Mouse (Mus musculus): ENCODE data around the gene Zfp867. TPM values are rescaled to one million over a fixed set of nuclear protein-coding genes. Genes with fewer than 3 reads are reported as not detected.

Gene Zfp867
- polyA plus RNA-seq, 1 experiment from 2014 or later = 6.0 TPM

DNA sequence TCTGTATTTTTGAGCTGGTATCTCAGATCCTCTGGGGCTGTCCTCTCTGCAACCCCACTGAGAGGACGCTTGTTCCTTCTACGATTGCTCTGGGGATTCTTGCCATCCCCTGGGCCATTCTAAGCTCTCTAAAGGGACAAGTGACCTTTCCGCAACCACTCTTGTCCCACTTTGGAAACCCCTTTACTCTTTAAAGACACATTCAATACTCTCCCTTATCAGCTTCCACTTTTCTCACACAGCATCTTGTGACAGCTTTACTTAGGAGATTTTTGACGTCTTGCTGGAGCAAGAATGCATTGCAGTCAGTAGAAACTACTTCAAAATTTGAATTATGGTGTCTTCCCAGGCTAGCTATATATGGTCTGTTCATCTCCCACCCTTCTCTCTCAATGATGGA, 21.2 kb downstream of the Zfp867 start, which contains the start of gene Snap47:
Gene Snap47, minus strand, starts transcription at position 101 of the 400 bp plus-strand sequence.
- Histone ChIP-seq H3K4me3 (replicated peaks) (peak within 1 kb of the TSS; percentile 65), H3K27ac (peak within 1 kb of the TSS; percentile 87), H3K9me3 (no peaks in the 10 kb centered on the region), H3K4me2 (peak within 1 kb of the TSS; percentile 80), H3K4me1 (peaks cover 16% of the 10 kb centered on the region; the same call in 1 of the 2 replicates), H3K27me3 (replicated peaks) (no peaks in the 10 kb centered on the region), H3K9ac (peak within 1 kb of the TSS; percentile 80), H3K36me3 (peaks cover 26% of the 10 kb centered on the region)
- WGBS = 80% methylated on average over 4 of the region's 4 CpGs
- no peak for ATAC-seq (ENCODE audit: insufficient read depth, low FRiP score, low read depth)

- Histone ChIP-seq H3K4me2 (peak overlapping the region; percentile 80), H3K4me1 (peaks cover 16% of the 10 kb centered on the region; the same call in 1 of the 2 replicates), H3K9me3 (no peaks in the 10 kb centered on the region), H3K27me3 (replicated peaks) (no peaks in the 10 kb centered on the region), H3K36me3 (peaks cover 20% of the 10 kb centered on the region), H3K27ac (peak overlapping the region; percentile 87), H3K4me3 (replicated peaks) (peak overlapping the region; percentile 65), H3K9ac (peak overlapping the region; percentile 80)
- WGBS = under 1% methylated on average over 38 of the region's 38 CpGs
- ATAC-seq (ENCODE audit: insufficient read depth, low FRiP score, low read depth) = peak; percentile 70
Measured at GRCm38 (mm10) chr11:59450230-59450771, 22.0 kb downstream of the Zfp867 start.

DNA sequence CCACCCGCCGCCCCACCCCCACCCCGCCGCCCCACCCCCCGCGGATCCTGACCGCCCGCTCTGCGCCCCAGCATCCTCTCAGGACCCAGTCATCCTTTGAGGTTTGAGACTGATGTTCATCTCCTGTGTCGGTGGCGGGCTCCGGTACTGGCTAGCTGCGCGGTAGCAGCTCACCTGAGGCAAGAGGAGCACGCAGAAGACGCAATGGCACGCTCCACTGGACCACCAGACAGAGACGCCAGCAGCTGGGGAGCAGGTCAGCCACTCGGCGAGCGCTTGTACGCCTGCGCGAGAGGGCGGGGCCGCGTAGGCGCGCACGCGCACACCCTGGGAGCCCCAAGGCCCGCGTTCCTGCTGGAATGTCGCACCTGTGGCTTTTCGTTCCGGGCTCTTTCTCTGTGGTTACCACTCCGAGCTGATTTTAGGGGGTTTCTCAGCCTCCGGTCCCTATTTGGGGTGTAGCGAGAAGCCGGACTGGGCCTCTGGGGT, 22.5 kb downstream of the Zfp867 start, which contains the start of gene Jmjd4:
Gene Jmjd4, plus strand, starts transcription at position 305 of the 489 bp plus-strand sequence.
- Histone ChIP-seq H3K4me1 (peaks cover 16% of the 10 kb centered on the region; the same call in 1 of the 2 replicates), H3K4me2 (peak within 1 kb of the TSS; percentile 80), H3K36me3 (peaks cover 15% of the 10 kb centered on the region), H3K27ac (peak within 1 kb of the TSS; percentile 87), H3K27me3 (replicated peaks) (no peaks in the 10 kb centered on the region), H3K4me3 (replicated peaks) (peak within 1 kb of the TSS; percentile 65), H3K9me3 (no peaks in the 10 kb centered on the region), H3K9ac (peak within 1 kb of the TSS; percentile 80)
- WGBS = under 1% methylated on average over 36 of the region's 40 CpGs
- ATAC-seq (ENCODE audit: insufficient read depth, low FRiP score, low read depth) = peak; percentile 95

GRCm38 (mm10) chr11:59443102-59443501, 29.2 kb downstream of the Zfp867 start:
- H3K4me3 ChIP-seq (replicated peaks) = no peak overlapping the region
- ATAC-seq (ENCODE audit: insufficient read depth, low FRiP score, low read depth) = no peak
- H3K36me3 ChIP-seq = 0 out of 2 replicates have a peak, but pooled peaks cover under 1% of the 10 kb centered on the region
- H3K4me2 ChIP-seq = no peak overlapping the region
- H3K4me1 ChIP-seq = no peaks in the 10 kb centered on the region
- no peaks in the 10 kb centered on the region for H3K27me3 ChIP-seq (replicated peaks)
- H3K9ac ChIP-seq = no peak overlapping the region
- no peaks in the 10 kb centered on the region for H3K9me3 ChIP-seq
- H3K27ac ChIP-seq = no peak overlapping the region

- no peaks in the 10 kb centered on the region for H3K9me3 ChIP-seq
- 92% methylated on average over 12 of the region's 12 CpGs for WGBS
Measured at GRCm38 (mm10) chr11:59437954-59438353, 34.3 kb downstream of the Zfp867 start.

GRCm38 (mm10) chr11:59432261-59432660, 40.0 kb downstream of the Zfp867 start:
- Histone ChIP-seq H3K27ac (no peak overlapping the region), H3K4me2 (no peak overlapping the region), H3K4me3 (replicated peaks) (no peak overlapping the region), H3K9ac (no peak overlapping the region), H3K4me1 (0 out of 2 replicates have a peak, but pooled peaks cover 3% of the 10 kb centered on the region), H3K9me3 (no peaks in the 10 kb centered on the region), H3K36me3 (peaks cover 13% of the 10 kb centered on the region), H3K27me3 (replicated peaks) (no peaks in the 10 kb centered on the region)
- ATAC-seq (ENCODE audit: insufficient read depth, low FRiP score, low read depth) = no peak
- 42% methylated on average over 3 of the region's 3 CpGs for WGBS

More at GRCm38 (mm10) chr11:59437954-59438353, 34.3 kb downstream of the Zfp867 start:
- ATAC-seq (ENCODE audit: insufficient read depth, low FRiP score, low read depth) = no peak
- H3K27me3 ChIP-seq (replicated peaks) = no peaks in the 10 kb centered on the region
- H3K27ac ChIP-seq = no peak overlapping the region
- H3K4me1 ChIP-seq = no peaks in the 10 kb centered on the region
- no peak overlapping the region for H3K4me3 ChIP-seq (replicated peaks)
- H3K36me3 ChIP-seq = peaks cover 12% of the 10 kb centered on the region
- H3K4me2 ChIP-seq = no peak overlapping the region
- H3K9ac ChIP-seq = no peak overlapping the region

GRCm38 (mm10) chr11:59429959-59430358, 42.3 kb downstream of the Zfp867 start:
- Histone ChIP-seq H3K4me1 (0 out of 2 replicates have a peak, but pooled peaks cover 3% of the 10 kb centered on the region), H3K4me3 (replicated peaks) (no peak overlapping the region), H3K27me3 (replicated peaks) (no peaks in the 10 kb centered on the region), H3K27ac (no peak overlapping the region), H3K9me3 (no peaks in the 10 kb centered on the region), H3K4me2 (no peak overlapping the region), H3K36me3 (peaks cover 9% of the 10 kb centered on the region; the same call in 1 of the 2 replicates), H3K9ac (no peak overlapping the region; the same call in 1 of the 2 replicates)
- whole genome bisulfite sequencing = 78% methylated on average over 1 of the region's 1 CpGs
- ATAC-seq (ENCODE audit: insufficient read depth, low FRiP score, low read depth) = no peak

DNA sequence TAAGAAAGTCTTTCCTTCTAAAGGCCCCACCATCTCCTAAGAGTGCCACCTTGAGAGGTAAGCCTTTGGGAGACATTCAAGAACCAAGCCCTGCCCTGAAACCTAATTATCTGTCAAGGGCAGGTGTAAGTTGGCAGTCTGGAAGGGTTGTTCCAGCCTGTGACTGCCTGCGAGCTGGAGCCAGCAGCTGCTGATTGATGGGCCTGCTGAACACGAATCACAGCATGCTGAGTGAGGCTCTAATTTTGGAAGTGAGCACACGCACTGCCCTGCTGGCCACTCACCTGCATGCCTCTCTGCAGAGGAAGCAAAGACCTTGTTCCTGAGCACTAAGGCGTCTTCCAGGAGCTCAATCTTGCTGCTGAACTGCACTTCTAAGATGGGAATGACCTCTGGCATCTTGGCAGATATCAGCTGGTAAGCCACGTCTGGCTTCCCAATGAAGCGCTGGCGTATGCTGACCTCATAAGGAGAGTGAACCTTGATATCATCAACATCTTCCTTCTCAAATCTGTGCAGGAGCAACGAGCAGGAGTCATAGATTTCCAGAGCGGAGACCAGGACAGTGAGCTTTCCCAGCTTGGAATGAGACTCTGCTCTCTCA, 44.1 kb downstream of the Zfp867 start:
- Histone ChIP-seq H3K9ac (no peak overlapping the region), H3K4me1 (0 out of 2 replicates have a peak, but pooled peaks cover 3% of the 10 kb centered on the region), H3K4me3 (replicated peaks) (no peak overlapping the region), H3K27me3 (replicated peaks) (no peaks in the 10 kb centered on the region), H3K4me2 (no peak overlapping the region), H3K9me3 (no peaks in the 10 kb centered on the region), H3K27ac (no peak overlapping the region), H3K36me3 (peaks cover 15% of the 10 kb centered on the region; the same call in 1 of the 2 replicates)
- ATAC-seq (ENCODE audit: insufficient read depth, low FRiP score, low read depth) = no peak
- WGBS = 83% methylated on average over 9 of the region's 9 CpGs

- H3K4me3 ChIP-seq (replicated peaks) = no peak overlapping the region
- no peak overlapping the region; the same call in 1 of the 2 replicates for H3K27ac ChIP-seq
- H3K36me3 ChIP-seq = peaks cover 28% of the 10 kb centered on the region; the same call in 1 of the 2 replicates
- H3K4me1 ChIP-seq = no peaks in the 10 kb centered on the region
- 0 out of 2 replicates have a peak, but pooled peaks have one; percentile 7 for ATAC-seq (ENCODE audit: insufficient read depth, low FRiP score, low read depth)
- H3K9me3 ChIP-seq = no peaks in the 10 kb centered on the region
- no peak overlapping the region for H3K9ac ChIP-seq
- H3K4me2 ChIP-seq = no peak overlapping the region
- H3K27me3 ChIP-seq (replicated peaks) = no peaks in the 10 kb centered on the region
- WGBS = 58% methylated on average over 7 of the region's 7 CpGs
Measured at GRCm38 (mm10) chr11:59425671-59426101, 46.6 kb downstream of the Zfp867 start.

GRCm38 (mm10) chr11:59423010-59423588, 49.2 kb downstream of the Zfp867 start:
- H3K9me3 ChIP-seq = no peaks in the 10 kb centered on the region
- H3K4me2 ChIP-seq = no peak overlapping the region
- ATAC-seq (ENCODE audit: insufficient read depth, low FRiP score, low read depth) = no peak
- H3K27ac ChIP-seq = peak overlapping the region; percentile 67
- H3K4me1 ChIP-seq = no peaks in the 10 kb centered on the region
- H3K4me3 ChIP-seq (replicated peaks) = no peak overlapping the region
- 61% methylated on average over 5 of the region's 5 CpGs for WGBS
- no peak overlapping the region for H3K9ac ChIP-seq
- H3K27me3 ChIP-seq (replicated peaks) = no peaks in the 10 kb centered on the region
- H3K36me3 ChIP-seq = peaks cover 34% of the 10 kb centered on the region; the same call in 1 of the 2 replicates

DNA sequence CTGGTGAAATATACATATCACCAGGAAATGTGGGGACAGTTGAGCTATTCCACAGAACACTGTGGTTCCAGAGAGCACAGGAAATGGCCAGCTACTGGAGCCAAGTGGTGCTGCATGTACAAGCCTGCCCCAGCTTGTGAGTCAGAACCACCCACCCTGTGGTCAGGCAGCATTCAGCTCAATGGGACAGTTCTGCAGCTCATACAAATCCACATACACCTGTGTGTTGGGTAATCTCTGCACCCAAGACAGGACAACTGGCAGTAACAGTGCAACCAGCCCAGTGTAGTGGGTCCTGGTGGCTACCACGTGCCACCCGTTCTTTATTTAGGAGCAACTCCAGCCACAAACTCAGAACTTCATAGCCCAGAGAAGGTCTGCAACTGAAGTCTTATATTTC, 50.3 kb downstream of the Zfp867 start:
- no peaks in the 10 kb centered on the region for H3K27me3 ChIP-seq (replicated peaks)
- 81% methylated on average over 2 of the region's 2 CpGs for WGBS
- H3K27ac ChIP-seq = peak overlapping the region; percentile 40; the same call in 1 of the 2 replicates
- H3K9me3 ChIP-seq = no peaks in the 10 kb centered on the region
- H3K36me3 ChIP-seq = peaks cover 25% of the 10 kb centered on the region; the same call in 1 of the 2 replicates
- no peaks in the 10 kb centered on the region for H3K4me1 ChIP-seq
- no peak overlapping the region for H3K4me3 ChIP-seq (replicated peaks)
- no peak overlapping the region for H3K9ac ChIP-seq
- no peak overlapping the region for H3K4me2 ChIP-seq
- no peak for ATAC-seq (ENCODE audit: insufficient read depth, low FRiP score, low read depth)

Measured in stomach, embryonic 15.5 days (tissue).